Mouse (Mus musculus): ENCODE results near the gene Igfbp1.

- TF ChIP-seq CTCF (IDR thresholded peaks at IDR 0.05; ENCODE audit: borderline replicate concordance, insufficient read depth, low read depth, low read length), result no peak
- no peak for TF ChIP-seq POLR2A (IDR thresholded peaks at IDR 0.05; ENCODE audit: borderline replicate concordance, insufficient read depth, low read length)
Measured at GRCm38 (mm10) chr11:7156427-7156826, 41.2 kb upstream of the Igfbp1 start.
